Mouse (Mus musculus) ES-Bruce4 (cell line): ENCODE results near the gene Rcc2.

ENCODE experiments used
- CTCF ChIP-seq: IDR thresholded peaks from one replicate; pipeline ENCODE4 v1.8.1; 2011; ENCODE audit warnings: low read depth, low read length
- POLR2A ChIP-seq: IDR thresholded peaks from one replicate; pipeline ENCODE4 v1.8.1; 2011; ENCODE audit warnings: low read length; ENCODE audit not compliant: insufficient read depth

DNA sequence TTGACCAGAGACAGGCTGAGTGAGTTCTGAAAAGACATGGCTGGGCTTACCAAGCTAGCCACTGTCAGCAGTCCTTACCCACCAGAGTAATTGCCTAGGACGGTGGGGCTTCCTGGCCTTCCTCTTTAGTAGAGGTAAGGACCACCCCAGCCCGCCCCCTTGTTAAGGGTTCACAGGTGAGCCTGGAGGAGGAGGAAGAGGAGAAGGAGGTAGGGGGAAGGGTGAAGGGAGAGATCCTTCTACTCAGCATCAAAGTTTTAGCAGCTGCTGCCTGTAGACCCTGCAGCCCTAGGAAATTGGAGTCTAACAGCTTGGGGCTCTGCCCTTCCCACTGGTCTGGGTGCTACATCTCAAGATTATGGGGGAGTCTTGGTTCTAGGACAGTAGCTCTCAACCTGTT is 42.2 kb downstream of the Rcc2 start, which contains the start of gene Padi6:
- TF ChIP-seq CTCF (no peak), POLR2A (no peak)
